Mouse (Mus musculus) embryonic fibroblast, embryonic 13.5 days (primary cell): Measurements from ENCODE around the gene Cd200r1. TPM values are rescaled to one million over a fixed set of nuclear protein-coding genes. Genes with fewer than 3 reads are reported as not detected.

ENCODE experiments used
- H3K27ac ChIP-seq: 2 replicates; pipeline ENCODE4 v1.5.1; 2012; ENCODE audit warnings: low read length, control low read depth, inconsistent platforms; ENCODE audit not compliant: insufficient read depth
- H3K4me1 ChIP-seq: 2 replicates; pipeline ENCODE4 v1.6.1; 2011; ENCODE audit warnings: low read length; ENCODE audit not compliant: control insufficient read depth, insufficient read depth
- H3K4me3 ChIP-seq: 2 replicates; pipeline ENCODE4 v1.5.1; 2011; ENCODE audit warnings: mild to moderate bottlenecking, control low read depth, low read length; ENCODE audit not compliant: insufficient read depth
- CTCF ChIP-seq: IDR thresholded peaks from 2 replicates; pipeline ENCODE4 v1.5.1; 2011; ENCODE audit warnings: mild to moderate bottlenecking, control low read depth, low read length, moderate library complexity, borderline replicate concordance; ENCODE audit not compliant: insufficient read depth
- POLR2A ChIP-seq: IDR thresholded peaks from 2 replicates; pipeline ENCODE4 v1.6.1; 2011; ENCODE audit warnings: low read depth, mild to moderate bottlenecking, control low read depth, low read length, moderate library complexity
- polyA plus RNA-seq: library from polyadenylated mRNA; stranded (reverse); fragments of >200 nt; gene quantifications from 2 replicates; pipeline ENCODE4 v1.2.4, GENCODE M21; 2011; ENCODE audit warnings: low read depth; ENCODE audit not compliant: missing spikeins, insufficient read length

The Cd200r1 gene
- 0.27 and 1.1 TPM in 2 replicates for polyA plus RNA-seq

DNA sequence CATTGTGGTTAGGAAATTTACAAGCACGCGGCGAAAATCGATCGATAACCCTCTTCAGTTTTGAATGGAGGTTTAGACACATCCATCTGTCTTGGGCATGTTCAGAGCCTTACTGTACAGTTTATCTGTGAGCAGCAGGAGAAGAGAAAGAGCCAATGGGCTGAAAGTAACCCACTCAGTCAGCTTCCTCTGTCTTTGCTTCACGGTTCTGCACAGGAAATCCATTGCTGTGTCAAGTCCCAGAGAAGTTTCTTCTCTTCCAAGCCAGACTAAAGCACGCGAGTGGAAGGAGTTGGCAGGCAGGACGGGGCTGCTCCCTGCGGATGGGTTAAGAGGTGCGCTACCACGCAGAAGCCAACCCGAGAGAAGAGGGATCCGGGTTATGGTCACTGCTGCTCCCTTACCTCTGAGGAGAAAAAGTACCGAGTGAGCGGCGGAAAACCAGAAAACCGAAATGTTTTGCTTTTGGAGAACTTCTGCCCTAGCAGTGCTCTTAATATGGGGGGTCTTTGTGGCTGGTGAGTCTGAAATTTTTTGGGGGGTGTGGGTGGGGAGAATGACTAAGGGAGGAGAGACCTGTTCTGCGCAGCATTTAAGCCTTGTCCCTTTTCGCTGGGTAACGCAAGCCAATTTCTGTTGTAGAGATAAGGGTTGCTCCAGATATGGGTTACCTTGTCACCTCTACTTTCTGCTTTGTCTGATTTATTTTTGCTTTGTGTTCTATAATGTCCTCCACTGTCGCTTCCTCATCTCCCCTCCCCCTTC, at the start of gene Cd200r1:
Gene Cd200r1 (plus strand): TSS at position 182 of the 765 bp plus-strand sequence.
- TF ChIP-seq CTCF (no peak), POLR2A (no peak)
- Histone ChIP-seq H3K4me1 (no peaks in the 10 kb centered on the region; the same call in 1 of the 2 replicates), H3K4me3 (no peak within 1 kb of the TSS)

GRCm38 (mm10) chr16:44716305-44717140, 49.0 kb upstream of the Cd200r1 start:
- no peak for TF ChIP-seq CTCF
- H3K27ac ChIP-seq: no peak overlapping the region
- H3K4me1 ChIP-seq: no peaks in the 10 kb centered on the region
- no peak overlapping the region for H3K4me3 ChIP-seq

More for the DNA sequence above, at the start of gene Cd200r1:
- no peak within 1 kb of the TSS for H3K27ac ChIP-seq

DNA sequence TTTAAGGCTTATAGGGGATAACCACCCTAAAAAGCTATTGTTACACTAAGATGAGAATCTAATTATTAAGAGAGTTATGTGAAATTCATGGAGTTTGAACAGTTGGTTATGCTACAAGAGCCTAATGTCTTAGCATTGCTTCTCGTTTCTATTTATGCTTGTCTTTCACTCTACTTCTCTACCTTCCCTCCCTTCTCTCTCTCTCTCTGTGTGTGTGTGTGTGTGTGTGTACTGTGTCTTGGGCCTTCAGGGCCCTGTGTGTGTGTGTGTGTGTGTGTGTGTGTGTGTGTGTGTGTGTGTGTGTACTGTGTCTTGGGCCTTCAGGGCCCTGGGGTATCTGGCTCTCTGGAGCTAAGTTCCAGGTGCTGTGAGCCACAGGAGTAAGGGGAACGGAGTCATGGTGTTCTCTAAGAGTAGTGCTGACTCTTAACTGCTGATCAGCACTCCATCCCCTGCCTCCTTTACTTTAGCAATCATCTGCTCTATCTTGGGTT, 48.3 kb upstream of the Cd200r1 start:
- TF ChIP-seq CTCF (no peak), POLR2A (no peak; the same call in 1 of the 2 replicates)
- H3K4me3 ChIP-seq: no peak overlapping the region
- no peaks in the 10 kb centered on the region for H3K4me1 ChIP-seq
- no peak overlapping the region for H3K27ac ChIP-seq

DNA sequence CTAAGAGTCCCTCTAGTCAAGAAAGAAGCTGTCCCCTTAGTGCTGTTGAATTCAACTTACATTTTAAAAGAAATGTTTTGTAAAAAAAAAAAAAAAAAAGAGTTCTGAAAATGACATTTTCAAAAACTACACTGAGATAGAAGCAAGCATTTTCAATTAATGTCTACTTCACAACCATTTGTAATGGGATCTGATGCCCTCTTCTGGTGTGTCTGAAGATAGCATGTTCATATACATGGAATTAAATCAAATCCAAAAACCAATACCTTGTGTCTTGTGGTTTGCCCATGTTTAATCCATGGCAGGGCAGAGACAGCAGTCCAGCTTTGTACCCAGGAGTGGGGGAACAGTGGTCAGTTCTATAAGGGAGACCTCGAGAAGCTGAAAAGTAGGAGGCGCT, 47.7 kb upstream of the Cd200r1 start:
- H3K4me3 ChIP-seq: no peak overlapping the region
- 0 out of 2 replicates have a peak, but pooled peaks cover under 1% of the 10 kb centered on the region for H3K4me1 ChIP-seq
- H3K27ac ChIP-seq: no peak overlapping the region
- TF ChIP-seq CTCF (no peak), POLR2A (no peak)

- TF ChIP-seq CTCF (no peak), POLR2A (no peak)
- peaks cover 2% of the 10 kb centered on the region; the same call in 1 of the 2 replicates for H3K4me1 ChIP-seq
- no peak overlapping the region for H3K4me3 ChIP-seq
- H3K27ac ChIP-seq: no peak overlapping the region
Measured at GRCm38 (mm10) chr16:44719349-44719748, 46.2 kb upstream of the Cd200r1 start.

GRCm38 (mm10) chr16:44720518-44720917, 45.0 kb upstream of the Cd200r1 start:
- Histone ChIP-seq H3K4me1 (peaks cover 2% of the 10 kb centered on the region; the same call in 1 of the 2 replicates), H3K27ac (no peak overlapping the region)
- TF ChIP-seq POLR2A (no peak), CTCF (no peak)

GRCm38 (mm10) chr16:44722666-44723065, 42.9 kb upstream of the Cd200r1 start:
- TF ChIP-seq CTCF: no peak
- no peak for TF ChIP-seq POLR2A
- Histone ChIP-seq H3K4me1 (peaks cover 2% of the 10 kb centered on the region; the same call in 1 of the 2 replicates), H3K4me3 (no peak overlapping the region), H3K27ac (peak overlapping the region; percentile 1; the same call in 1 of the 2 replicates)

More at GRCm38 (mm10) chr16:44720518-44720917, 45.0 kb upstream of the Cd200r1 start:
- no peak overlapping the region for H3K4me3 ChIP-seq

GRCm38 (mm10) chr16:44724083-44724787, 41.3 kb upstream of the Cd200r1 start, which contains the start of gene Nepro:
Gene Nepro, plus strand, starts transcription at chr16:44724301.
- Histone ChIP-seq H3K4me3 (peak within 1 kb of the TSS; percentile 77), H3K4me1 (peaks cover 2% of the 10 kb centered on the region; the same call in 1 of the 2 replicates), H3K27ac (peak within 1 kb of the TSS; percentile 97)
- no peak; the same call in none of the 2 replicates for TF ChIP-seq POLR2A
- no peak for TF ChIP-seq CTCF

GRCm38 (mm10) chr16:44724847-44725246, 40.7 kb upstream of the Cd200r1 start:
- TF ChIP-seq POLR2A (peak; percentile 55), CTCF (no peak)
- Histone ChIP-seq H3K27ac (peak overlapping the region; percentile 97), H3K4me1 (peaks cover 2% of the 10 kb centered on the region; the same call in 1 of the 2 replicates), H3K4me3 (peak overlapping the region; percentile 77)
